Mouse (Mus musculus) G1E-ER4 (cell line): ENCODE results near the gene Sparcl1. TPM values are rescaled to one million over a fixed set of nuclear protein-coding genes. Genes with fewer than 3 reads are reported as not detected.

Source experiments
- GATA1 ChIP-seq: IDR thresholded peaks from one replicate; pipeline ENCODE4 v1.8.0; 2012; ENCODE audit warnings: low read length, inconsistent platforms
- polyA plus RNA-seq: library from polyadenylated mRNA; stranded (reverse); fragments of >175 nt; gene quantifications from 2 replicates; pipeline ENCODE4 v1.2.3, GENCODE M21; 2012

Gene Sparcl1
- polyA plus RNA-seq = not detected in 2 replicates

- TF ChIP-seq GATA1 = no peak
Observed at GRCm38 (mm10) chr5:104113491-104114172, at the start of gene Sparcl1. Gene Sparcl1, minus strand, starts transcription at chr5:104113733.

- TF ChIP-seq GATA1 = no peak
Observed at GRCm38 (mm10) chr5:104161390-104161789, 47.9 kb upstream of the Sparcl1 start.

GRCm38 (mm10) chr5:104160581-104160980 lies 47.0 kb upstream of the Sparcl1 start:
- no peak for TF ChIP-seq GATA1

GRCm38 (mm10) chr5:104158332-104159052 lies 45.0 kb upstream of the Sparcl1 start:
- no peak for TF ChIP-seq GATA1

- TF ChIP-seq GATA1 = no peak
Observed at GRCm38 (mm10) chr5:104157701-104158100, 44.2 kb upstream of the Sparcl1 start.

GRCm38 (mm10) chr5:104150196-104150595 lies 36.7 kb upstream of the Sparcl1 start:
- TF ChIP-seq GATA1 = no peak

- no peak for TF ChIP-seq GATA1
Observed at GRCm38 (mm10) chr5:104149349-104149748, 35.8 kb upstream of the Sparcl1 start.

GRCm38 (mm10) chr5:104144057-104144456 lies 30.5 kb upstream of the Sparcl1 start:
- no peak for TF ChIP-seq GATA1

GRCm38 (mm10) chr5:104141067-104141466 lies 27.5 kb upstream of the Sparcl1 start:
- no peak for TF ChIP-seq GATA1

GRCm38 (mm10) chr5:104137920-104138541 lies 24.5 kb upstream of the Sparcl1 start:
- no peak for TF ChIP-seq GATA1

GRCm38 (mm10) chr5:104133752-104134151 lies 20.2 kb upstream of the Sparcl1 start:
- TF ChIP-seq GATA1 = no peak

GRCm38 (mm10) chr5:104131544-104131943 lies 18.0 kb upstream of the Sparcl1 start:
- no peak for TF ChIP-seq GATA1

GRCm38 (mm10) chr5:104130891-104131290 lies 17.4 kb upstream of the Sparcl1 start:
- no peak for TF ChIP-seq GATA1

- no peak for TF ChIP-seq GATA1
Observed at GRCm38 (mm10) chr5:104128281-104129031, 14.9 kb upstream of the Sparcl1 start.

- no peak for TF ChIP-seq GATA1
Observed at GRCm38 (mm10) chr5:104127351-104127750, 13.8 kb upstream of the Sparcl1 start.

GRCm38 (mm10) chr5:104126561-104127320 lies 13.2 kb upstream of the Sparcl1 start:
- no peak for TF ChIP-seq GATA1
